Mouse (Mus musculus) limb, embryonic 10.5 days (tissue): Measurements from ENCODE around the gene Gm8978. TPM values are rescaled to one million over a fixed set of nuclear protein-coding genes. Genes with fewer than 3 reads are reported as not detected.
"Not testable (repeated sequence)": the region's sequence is repeated elsewhere in the genome, so short reads cannot be mapped to it uniquely, and the experiment has no call there.

Experiments used
- DNase-seq: peaks from one replicate; pipeline ENCODE4 v3.0.0-alpha.2; 2017; ENCODE audit warnings: low spot score
- H3K27ac ChIP-seq: fragments of 300-500 bp; sonication (generic); 2 replicates; pipeline ENCODE4 v1.5.1; 2016; ENCODE audit warnings: mild to moderate bottlenecking
- H3K27me3 ChIP-seq: fragments of 300-500 bp; sonication (generic); 2 replicates; pipeline ENCODE4 v1.6.1; 2016; ENCODE audit warnings: low read depth, mild to moderate bottlenecking; ENCODE audit not compliant: poor library complexity, severe bottlenecking
- H3K36me3 ChIP-seq: fragments of 300-500 bp; sonication (generic); 2 replicates; pipeline ENCODE4 v1.6.1; 2016; ENCODE audit warnings: mild to moderate bottlenecking, moderate library complexity
- H3K4me1 ChIP-seq: fragments of 300-500 bp; sonication (generic); 2 replicates; pipeline ENCODE4 v1.6.1; 2016
- H3K4me3 ChIP-seq: fragments of 300-500 bp; sonication (generic); 2 replicates; pipeline ENCODE4 v1.5.1; 2016; ENCODE audit warnings: mild to moderate bottlenecking, moderate library complexity
- H3K9me3 ChIP-seq: fragments of 300-500 bp; sonication (generic); replicated peaks from 2 replicates; pipeline ENCODE4 v1.6.1; 2016; ENCODE audit warnings: mild to moderate bottlenecking
- WGBS: fragments of 180-500 bp; shearing (Covaris S2); methylation state at CpG from one replicate; pipeline ENCODE4 v1.1.7; 2016; 5-methylcytosine and 5-hydroxymethylcytosine counted together
- microRNA-seq: library from miRNA; unstranded; fragments of <30 nt; microRNA quantifications from one replicate; pipeline ENCODE4, GENCODE M21; 2017
- polyA plus RNA-seq: library from polyadenylated mRNA; unstranded; fragments of >200 nt; fragmentation: Nextera tagmentation; extraction: Ambion mirVana; gene quantifications from 2 replicates; pipeline ENCODE4 v1.2.1, GENCODE M21; 2016

The Gm8978 gene
- polyA plus RNA-seq = not detected in 2 replicates

DNA sequence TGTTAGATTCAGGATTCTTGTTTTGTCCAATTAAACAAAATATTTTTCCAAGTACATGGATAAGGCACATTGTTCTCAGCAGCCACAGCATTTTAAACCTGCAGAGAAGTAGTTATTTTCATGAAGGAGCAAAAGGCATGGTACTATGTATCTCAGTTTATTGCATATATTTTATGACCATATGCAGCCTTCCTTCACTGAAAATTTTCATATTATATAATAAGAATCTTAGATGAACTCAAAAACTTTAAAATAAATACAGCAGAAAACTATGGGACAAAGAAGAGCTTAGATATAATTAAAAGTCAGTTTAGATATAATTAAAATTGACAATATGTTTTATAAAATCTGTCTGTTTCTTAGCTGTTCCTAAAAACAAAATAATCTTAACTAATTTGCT, at the start of gene Gm8978:
Gm8978 (minus strand) TSS at position 101 of the 400 bp plus-strand sequence.
- not testable (repeated sequence) for H3K9me3 ChIP-seq, H3K27ac ChIP-seq, H3K4me1 ChIP-seq, DNase-seq, H3K4me3 ChIP-seq, H3K36me3 ChIP-seq, H3K27me3 ChIP-seq

DNA sequence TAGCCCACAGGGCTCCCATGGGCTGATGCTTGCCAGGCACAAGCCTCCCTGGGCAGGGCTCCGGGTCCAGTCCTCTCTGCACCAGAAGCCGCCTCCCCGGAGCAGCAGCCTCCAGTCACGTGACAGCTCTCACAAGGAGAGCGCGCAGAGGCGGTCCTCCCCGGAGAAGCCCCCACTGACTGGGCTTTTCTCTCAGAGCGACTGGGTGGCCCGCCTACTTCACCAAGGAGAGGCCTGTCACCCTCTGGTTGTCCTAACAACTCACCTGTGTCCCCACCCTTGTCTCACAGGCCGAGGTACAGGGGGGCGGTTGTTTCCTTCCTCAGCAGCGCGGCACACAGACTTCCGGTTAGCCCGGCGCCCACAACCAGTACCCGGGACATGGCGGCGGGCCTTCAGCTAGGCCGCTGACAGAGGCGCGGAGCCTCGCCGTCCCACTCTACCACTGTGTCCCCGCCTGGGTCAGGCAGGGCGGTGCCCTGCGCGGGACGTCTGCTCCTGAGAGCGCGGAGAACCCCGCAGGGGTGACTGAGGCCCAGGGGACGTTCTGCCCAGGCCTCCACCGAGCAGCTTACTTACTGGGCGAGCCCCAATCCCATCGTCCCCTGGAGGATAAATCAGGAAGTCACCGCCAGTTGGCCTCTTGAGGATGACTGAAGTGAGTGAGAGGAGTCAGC, 35.3 kb downstream of the Gm8978 start:
- 7% methylated on average over 10 of the region's 38 CpGs for WGBS
- not testable (repeated sequence) for H3K36me3 ChIP-seq, H3K4me1 ChIP-seq, H3K9me3 ChIP-seq, H3K27me3 ChIP-seq
- peak; percentile 70 for DNase-seq
- peak overlapping the region; percentile 48 for H3K4me3 ChIP-seq
- peak overlapping the region; percentile 80 for H3K27ac ChIP-seq

DNA sequence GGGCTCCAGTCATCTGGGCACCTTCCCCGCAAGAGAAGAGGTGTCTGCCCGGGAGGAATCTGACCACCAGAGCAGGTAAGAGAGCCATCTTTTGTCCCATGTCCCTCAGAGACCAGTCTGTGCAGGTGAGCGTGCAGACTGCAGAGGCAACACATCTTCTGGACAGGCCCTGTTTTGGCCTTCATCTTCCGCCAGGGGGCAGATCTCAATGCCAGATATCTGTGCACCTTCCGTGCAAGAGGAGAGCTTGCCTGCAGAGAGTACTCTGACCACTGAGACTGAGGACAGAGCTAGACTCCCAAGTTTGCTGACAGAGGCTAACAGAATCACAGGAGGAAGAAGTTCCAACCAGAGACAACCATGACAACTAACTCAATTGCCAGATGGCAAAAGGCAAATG, 56.5 kb downstream of the Gm8978 start:
- H3K4me1 ChIP-seq, H3K4me3 ChIP-seq, H3K27me3 ChIP-seq, H3K36me3 ChIP-seq, H3K9me3 ChIP-seq, H3K27ac ChIP-seq, DNase-seq: not testable (repeated sequence)
- WGBS = 83% methylated on average over 5 of the region's 5 CpGs

Small RNA genes lying within 50 kb of the gene (microRNA-seq; reads per million reads assigned to microRNA genes)
- not detected for gene Gm27440

Other genes with a start within 250 kb of the Gm8978 start
- gene Rnls, start 233.0 kb downstream of the Gm8978 start, polyA plus RNA-seq = 4.0 and 4.9 TPM in 2 replicates
- gene Lipo4, start 107.5 kb downstream of the Gm8978 start, polyA plus RNA-seq = not detected in 2 replicates
- 0.25 and 0.26 TPM in 2 replicates for gene Lipo2, start 126.1 kb upstream of the Gm8978 start, polyA plus RNA-seq
- 5.4 and 7.5 TPM in 2 replicates for gene Lipo3, start 136.7 kb upstream of the Gm8978 start, polyA plus RNA-seq
- gene Lipo1, start 162.2 kb upstream of the Gm8978 start, polyA plus RNA-seq = not detected in 2 replicates